Mouse (Mus musculus): ENCODE measurements at regions not wholly inside any gene's neighbourhood (a gene's known extent, or its start where the extent isn't known, plus 50 kb on each side); places are given as distances from the start of the nearest gene placed in this dataset.
A peak's percentile ranks its signal among the peaks of the same experiment; 100 is the strongest.

GRCm38 (mm10) chr15:97498375-97498774 is 207.2 kb downstream of the Rpap3 start:
- H3K4me1 ChIP-seq: no peaks in the 10 kb centered on the region
- H3K9me3 ChIP-seq: no peaks in the 10 kb centered on the region
- H3K4me2 ChIP-seq: no peak overlapping the region
- no peak for ATAC-seq (ENCODE audit: insufficient read depth, low FRiP score, low read depth)
- H3K36me3 ChIP-seq: no peaks in the 10 kb centered on the region
- 84% methylated on average over 3 of the region's 3 CpGs for WGBS
- H3K27me3 ChIP-seq (replicated peaks): no peaks in the 10 kb centered on the region
- no peak overlapping the region for H3K9ac ChIP-seq
- H3K4me3 ChIP-seq (replicated peaks): no peak overlapping the region
- H3K27ac ChIP-seq: no peak overlapping the region

DNA sequence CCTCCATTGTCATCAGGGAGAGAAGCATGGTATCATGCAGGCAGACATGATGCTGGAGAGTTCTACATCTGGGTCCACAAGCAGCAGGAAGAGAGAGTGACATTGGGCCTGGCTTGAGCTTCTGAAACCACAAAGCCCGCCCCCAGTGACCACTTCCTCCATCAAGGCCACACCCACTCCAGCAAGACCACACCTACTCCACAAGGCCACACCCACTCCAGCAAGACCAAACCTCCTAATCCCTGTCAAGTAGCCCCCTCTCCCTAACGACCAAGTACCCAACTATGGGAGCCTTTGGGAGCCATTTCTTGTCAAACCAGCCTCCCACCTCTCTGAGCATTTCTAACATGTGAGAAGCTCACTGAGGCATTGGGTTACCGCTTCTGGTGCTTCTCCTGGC is 209.6 kb downstream of the Rpap3 start:
- Histone ChIP-seq H3K9ac (no peak overlapping the region), H3K27me3 (replicated peaks) (no peaks in the 10 kb centered on the region), H3K9me3 (no peaks in the 10 kb centered on the region), H3K4me3 (replicated peaks) (no peak overlapping the region), H3K4me1 (no peaks in the 10 kb centered on the region), H3K36me3 (no peaks in the 10 kb centered on the region), H3K4me2 (no peak overlapping the region), H3K27ac (no peak overlapping the region)
- ATAC-seq (ENCODE audit: insufficient read depth, low FRiP score, low read depth): no peak
- 89% methylated on average over 3 of the region's 3 CpGs for WGBS

GRCm38 (mm10) chr15:97493340-97493739 is 212.3 kb downstream of the Rpap3 start:
- WGBS: 69% methylated on average over 5 of the region's 5 CpGs
- no peaks in the 10 kb centered on the region for H3K36me3 ChIP-seq
- no peaks in the 10 kb centered on the region for H3K9me3 ChIP-seq
- no peak for ATAC-seq (ENCODE audit: insufficient read depth, low FRiP score, low read depth)
- no peaks in the 10 kb centered on the region for H3K27me3 ChIP-seq (replicated peaks)
- H3K4me3 ChIP-seq (replicated peaks): no peak overlapping the region
- H3K4me1 ChIP-seq: no peaks in the 10 kb centered on the region
- H3K27ac ChIP-seq: no peak overlapping the region
- no peak overlapping the region for H3K4me2 ChIP-seq
- no peak overlapping the region for H3K9ac ChIP-seq

GRCm38 (mm10) chr15:97491796-97492195 is 213.8 kb downstream of the Rpap3 start:
- 77% methylated on average over 7 of the region's 7 CpGs for WGBS
- ATAC-seq (ENCODE audit: insufficient read depth, low FRiP score, low read depth): no peak

GRCm38 (mm10) chr15:97487425-97487824 is 218.2 kb downstream of the Rpap3 start:
- no peaks in the 10 kb centered on the region for H3K4me1 ChIP-seq
- WGBS: 91% methylated on average over 2 of the region's 2 CpGs

More at GRCm38 (mm10) chr15:97491796-97492195, 213.8 kb downstream of the Rpap3 start:
- Histone ChIP-seq H3K9ac (no peak overlapping the region), H3K4me1 (no peaks in the 10 kb centered on the region), H3K27ac (no peak overlapping the region), H3K36me3 (no peaks in the 10 kb centered on the region), H3K4me2 (no peak overlapping the region), H3K27me3 (replicated peaks) (no peaks in the 10 kb centered on the region), H3K4me3 (replicated peaks) (no peak overlapping the region), H3K9me3 (no peaks in the 10 kb centered on the region)

GRCm38 (mm10) chr15:97471986-97472779 is 225.1 kb upstream of the Amigo2 start:
- H3K4me1 ChIP-seq: no peaks in the 10 kb centered on the region
- no peaks in the 10 kb centered on the region for H3K36me3 ChIP-seq
- H3K4me3 ChIP-seq (replicated peaks): no peak overlapping the region
- peak; percentile 63; the same call in 1 of the 2 replicates for ATAC-seq (ENCODE audit: insufficient read depth, low FRiP score, low read depth)
- H3K27me3 ChIP-seq (replicated peaks): no peaks in the 10 kb centered on the region
- no peaks in the 10 kb centered on the region for H3K9me3 ChIP-seq
- 0 out of 2 replicates have a peak overlapping the region, but pooled peaks have one; percentile 13 for H3K27ac ChIP-seq
- H3K4me2 ChIP-seq: 0 out of 2 replicates have a peak overlapping the region, but pooled peaks have one; percentile 5
- no peak overlapping the region for H3K9ac ChIP-seq
- WGBS: 64% methylated on average over 15 of the region's 15 CpGs

More at GRCm38 (mm10) chr15:97487425-97487824, 218.2 kb downstream of the Rpap3 start:
- no peaks in the 10 kb centered on the region for H3K36me3 ChIP-seq
- ATAC-seq (ENCODE audit: insufficient read depth, low FRiP score, low read depth): no peak
- H3K4me2 ChIP-seq: no peak overlapping the region
- H3K9ac ChIP-seq: no peak overlapping the region
- H3K27ac ChIP-seq: no peak overlapping the region
- no peaks in the 10 kb centered on the region for H3K9me3 ChIP-seq
- no peaks in the 10 kb centered on the region for H3K27me3 ChIP-seq (replicated peaks)
- no peak overlapping the region for H3K4me3 ChIP-seq (replicated peaks)

- 0 out of 2 replicates have a peak, but pooled peaks have one; percentile 10 for ATAC-seq (ENCODE audit: insufficient read depth, low FRiP score, low read depth)
- H3K9me3 ChIP-seq: no peaks in the 10 kb centered on the region
- H3K4me3 ChIP-seq (replicated peaks): no peak overlapping the region
- no peak overlapping the region for H3K27ac ChIP-seq
- 67% methylated on average over 4 of the region's 4 CpGs for WGBS
- H3K9ac ChIP-seq: no peak overlapping the region
- H3K4me2 ChIP-seq: no peak overlapping the region
- no peaks in the 10 kb centered on the region for H3K4me1 ChIP-seq
- no peaks in the 10 kb centered on the region for H3K36me3 ChIP-seq
- H3K27me3 ChIP-seq (replicated peaks): no peaks in the 10 kb centered on the region
Observed at GRCm38 (mm10) chr15:97471476-97471875, 224.4 kb upstream of the Amigo2 start.

GRCm38 (mm10) chr15:97469684-97470344 is 222.7 kb upstream of the Amigo2 start:
- Histone ChIP-seq H3K36me3 (no peaks in the 10 kb centered on the region), H3K27me3 (replicated peaks) (no peaks in the 10 kb centered on the region), H3K9me3 (no peaks in the 10 kb centered on the region), H3K4me2 (no peak overlapping the region), H3K9ac (no peak overlapping the region), H3K27ac (no peak overlapping the region), H3K4me1 (no peaks in the 10 kb centered on the region), H3K4me3 (replicated peaks) (no peak overlapping the region)
- 71% methylated on average over 19 of the region's 19 CpGs for WGBS
- no peak for ATAC-seq (ENCODE audit: insufficient read depth, low FRiP score, low read depth)

- Histone ChIP-seq H3K9me3 (no peaks in the 10 kb centered on the region), H3K9ac (no peak overlapping the region), H3K27me3 (replicated peaks) (no peaks in the 10 kb centered on the region), H3K4me2 (no peak overlapping the region), H3K4me1 (no peaks in the 10 kb centered on the region), H3K36me3 (no peaks in the 10 kb centered on the region), H3K4me3 (replicated peaks) (no peak overlapping the region), H3K27ac (no peak overlapping the region)
- WGBS: 70% methylated on average over 23 of the region's 23 CpGs
- ATAC-seq (ENCODE audit: insufficient read depth, low FRiP score, low read depth): no peak
Observed at GRCm38 (mm10) chr15:97468732-97469683, 221.9 kb upstream of the Amigo2 start.

DNA sequence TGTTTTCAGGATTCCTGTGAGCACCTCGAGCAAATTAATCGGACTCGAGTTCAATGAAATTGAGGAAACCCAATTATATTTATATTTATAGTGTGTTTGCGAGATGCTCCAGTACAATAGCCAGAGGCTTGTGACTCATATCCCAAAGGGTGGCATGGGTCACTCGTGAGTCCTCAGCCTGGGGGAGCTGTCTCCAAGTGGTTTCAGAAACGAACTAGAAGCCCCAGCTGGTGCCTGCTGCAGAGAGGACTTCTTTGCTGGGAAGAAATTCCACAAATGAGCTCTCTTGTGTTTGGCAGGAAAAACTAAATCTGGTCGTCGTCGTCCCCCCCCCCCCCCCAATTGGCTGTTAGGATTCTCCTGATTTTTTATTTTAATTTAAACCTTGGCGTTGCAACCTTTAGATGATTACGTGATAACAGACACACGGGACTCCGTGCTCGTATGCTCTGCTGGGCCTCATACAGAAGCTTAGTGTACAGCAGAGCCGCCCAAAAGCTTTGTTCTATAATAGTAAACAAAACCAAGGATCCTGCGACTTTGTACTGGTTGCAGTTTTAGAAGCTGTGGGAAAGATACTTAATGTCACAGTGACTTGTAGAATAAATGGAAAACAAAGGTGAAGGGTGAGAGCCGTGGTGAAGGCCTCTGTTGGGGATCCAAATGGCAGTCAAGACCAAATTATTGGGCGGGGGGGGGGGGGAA is 220.8 kb upstream of the Amigo2 start:
- Histone ChIP-seq H3K9me3 (no peaks in the 10 kb centered on the region), H3K4me1 (no peaks in the 10 kb centered on the region), H3K27me3 (replicated peaks) (no peaks in the 10 kb centered on the region), H3K27ac (no peak overlapping the region), H3K36me3 (no peaks in the 10 kb centered on the region), H3K9ac (no peak overlapping the region), H3K4me3 (replicated peaks) (no peak overlapping the region), H3K4me2 (no peak overlapping the region)
- whole genome bisulfite sequencing: 60% methylated on average over 18 of the region's 18 CpGs
- ATAC-seq (ENCODE audit: insufficient read depth, low FRiP score, low read depth): no peak

DNA sequence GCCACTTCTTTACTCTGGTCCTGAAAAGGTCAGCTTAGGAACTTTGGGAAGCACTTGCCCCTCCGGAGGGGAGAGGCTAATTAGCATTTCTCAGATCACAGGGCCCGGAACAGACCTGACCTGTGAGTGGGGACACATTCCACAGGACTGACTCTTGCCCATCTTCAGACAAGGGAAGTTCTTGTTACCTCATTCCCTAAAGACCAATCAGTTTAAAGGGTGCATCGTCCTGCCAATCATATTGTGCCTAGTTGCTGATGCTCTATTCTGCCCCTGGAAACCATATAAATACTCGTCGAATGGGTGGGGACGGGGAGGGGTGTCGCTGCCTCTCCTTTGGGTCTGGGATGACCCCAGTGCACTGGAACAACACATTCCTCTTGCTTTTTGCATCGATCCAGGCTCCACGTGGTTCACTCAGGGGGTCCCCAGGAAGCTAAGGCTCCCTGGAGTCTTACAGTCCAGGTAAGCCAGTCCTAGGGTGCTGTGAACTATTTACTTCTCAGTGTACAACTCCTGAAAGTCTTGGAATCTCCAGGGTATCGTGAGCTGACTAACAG is 219.9 kb upstream of the Amigo2 start:
- H3K36me3 ChIP-seq: no peaks in the 10 kb centered on the region
- no peaks in the 10 kb centered on the region for H3K9me3 ChIP-seq
- WGBS: 79% methylated on average over 10 of the region's 10 CpGs
- no peaks in the 10 kb centered on the region for H3K27me3 ChIP-seq (replicated peaks)
- H3K4me2 ChIP-seq: no peak overlapping the region
- no peak overlapping the region for H3K9ac ChIP-seq
- no peak overlapping the region for H3K4me3 ChIP-seq (replicated peaks)
- no peak overlapping the region for H3K27ac ChIP-seq
- H3K4me1 ChIP-seq: no peaks in the 10 kb centered on the region
- no peak for ATAC-seq (ENCODE audit: insufficient read depth, low FRiP score, low read depth)
